Mouse (Mus musculus) right cerebral cortex, postnatal 4 days (tissue): ENCODE results near the gene Lrrk1.

Experiments used
- DNase-seq: peaks from one replicate; pipeline ENCODE4 v3.0.0-alpha.2; 2022

Gene Lrrk1

GRCm38 (mm10) chr7:66384213-66384612 lies 3.9 kb downstream of the Lrrk1 start:
- no peak for DNase-seq

DNA sequence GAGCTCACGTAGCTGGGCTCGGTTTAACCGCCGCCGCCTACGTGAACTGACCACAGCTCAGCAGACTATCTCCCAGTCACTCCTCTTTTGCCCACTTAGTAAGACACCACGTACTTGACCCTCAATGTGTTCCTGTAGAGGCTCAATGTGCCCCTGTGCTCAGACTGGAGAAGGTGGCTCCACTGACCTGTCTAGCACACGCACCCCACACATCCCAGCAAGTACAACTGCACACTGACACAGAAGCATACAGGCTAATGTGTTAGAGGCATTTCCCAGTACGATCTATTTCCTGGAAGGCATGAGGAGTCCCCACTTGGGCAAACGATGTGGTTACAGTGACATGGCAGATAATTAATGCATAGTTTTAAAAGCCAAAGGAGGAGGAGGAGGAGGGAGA lies 11.6 kb downstream of the Lrrk1 start:
- no peak for DNase-seq

GRCm38 (mm10) chr7:66375736-66376135 lies 12.4 kb downstream of the Lrrk1 start:
- DNase-seq: no peak

DNA sequence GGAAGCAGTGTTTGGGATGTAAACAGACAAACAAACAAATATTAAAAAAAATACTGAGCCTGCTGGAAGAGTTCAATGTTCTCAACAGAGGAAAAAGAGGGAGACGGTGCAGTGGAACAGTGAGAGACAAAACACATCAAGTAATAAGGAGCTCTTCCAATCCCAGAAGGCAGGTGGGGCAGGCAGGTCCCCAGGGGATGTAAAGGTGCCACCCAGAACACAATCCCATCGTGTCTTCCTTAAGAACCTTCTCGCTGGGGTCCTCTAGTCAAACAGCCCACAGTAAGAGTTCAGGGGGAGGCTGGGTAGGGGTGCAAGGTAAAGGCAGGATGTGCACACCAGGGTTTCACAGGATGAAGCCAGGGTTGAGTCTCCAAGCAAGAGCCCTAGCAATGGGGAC lies 14.8 kb downstream of the Lrrk1 start:
- DNase-seq: no peak

DNA sequence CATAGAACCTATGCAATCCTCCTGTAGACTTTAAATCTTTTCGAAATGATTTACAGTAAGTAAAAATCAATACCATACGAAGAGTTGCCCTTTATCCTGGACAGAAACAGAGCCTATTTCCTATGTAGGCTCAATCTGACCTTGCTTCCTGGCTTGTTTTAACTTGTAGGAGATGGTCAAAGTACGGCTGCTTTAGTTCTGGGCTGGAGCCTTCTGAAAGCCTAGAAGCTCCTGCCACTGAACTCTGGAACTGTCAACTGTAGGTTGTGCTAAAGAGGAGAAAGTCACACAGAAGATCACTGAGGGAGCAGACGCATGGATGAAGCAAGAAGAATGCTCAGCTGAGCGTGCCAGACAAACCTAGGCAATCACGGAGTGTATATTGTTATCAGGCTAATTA lies 17.2 kb downstream of the Lrrk1 start:
- no peak for DNase-seq

GRCm38 (mm10) chr7:66369934-66370445 lies 18.2 kb downstream of the Lrrk1 start:
- no peak for DNase-seq

- DNase-seq: no peak
Measured at GRCm38 (mm10) chr7:66369071-66369933, 18.8 kb downstream of the Lrrk1 start.

DNA sequence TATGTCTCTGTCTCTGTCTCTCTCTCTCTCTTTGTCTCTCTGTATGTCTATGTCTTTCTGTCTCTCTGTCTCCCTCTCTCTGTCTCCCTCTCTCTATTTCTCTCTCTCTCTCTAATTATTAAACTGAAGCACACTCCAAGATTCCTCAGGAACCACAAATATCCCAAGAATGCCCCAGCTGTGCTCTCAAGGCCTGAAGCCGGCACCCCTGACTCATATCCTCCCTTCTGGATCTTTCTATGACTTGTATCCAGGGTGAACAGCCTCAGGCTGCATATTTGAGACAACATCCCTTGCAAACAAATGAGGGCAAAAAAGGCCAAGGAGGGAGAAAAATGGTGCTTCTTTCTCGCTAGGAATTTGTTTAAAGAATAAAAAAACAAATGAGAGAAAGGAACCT lies 22.2 kb downstream of the Lrrk1 start, which contains the start of gene Gm10974:
Gene Gm10974 (plus strand): TSS at position 2 of the 400 bp plus-strand sequence.
- no peak for DNase-seq

GRCm38 (mm10) chr7:66365411-66365810 lies 22.7 kb downstream of the Lrrk1 start:
- no peak for DNase-seq

DNA sequence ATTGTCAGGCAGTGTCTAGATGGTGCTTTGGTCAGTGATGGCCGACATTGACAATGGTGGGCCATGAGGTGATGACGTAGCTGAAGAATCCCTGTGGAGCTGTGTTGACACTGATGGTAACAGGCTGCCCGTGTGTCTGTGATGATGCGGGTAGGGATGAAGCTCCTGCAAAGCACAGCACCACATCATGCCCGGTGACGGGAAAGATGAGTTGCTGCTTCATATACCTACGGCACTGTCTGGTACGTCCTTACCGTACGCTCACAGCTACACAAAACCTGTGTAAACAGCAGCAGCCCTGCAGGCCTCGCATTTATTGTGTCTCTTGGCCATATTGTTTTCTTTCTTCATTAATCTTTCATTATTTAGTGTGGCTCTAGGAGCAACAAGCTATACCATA lies 23.7 kb downstream of the Lrrk1 start:
- DNase-seq: no peak

GRCm38 (mm10) chr7:66359044-66359443 lies 29.1 kb downstream of the Lrrk1 start:
- no peak for DNase-seq

DNA sequence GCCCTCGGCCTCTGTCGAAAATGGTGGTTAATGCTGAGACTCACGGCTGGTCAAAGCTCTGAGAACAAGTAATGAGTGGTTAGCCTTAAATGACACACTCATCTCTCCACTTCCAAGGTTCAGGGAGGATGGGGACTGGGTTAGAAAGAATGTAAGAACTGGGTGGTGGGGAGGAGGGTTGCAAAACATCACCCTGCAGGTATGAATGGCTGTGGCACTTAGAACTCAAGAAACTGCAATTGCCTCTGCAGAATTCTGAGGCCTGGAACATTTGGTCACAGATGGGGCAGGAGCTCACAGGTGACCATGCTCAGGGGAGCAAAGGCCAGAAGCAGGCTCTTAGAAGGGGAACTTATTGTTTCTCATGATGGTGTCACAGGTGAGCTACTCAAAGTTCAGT lies 29.7 kb downstream of the Lrrk1 start:
- DNase-seq: no peak

- no peak for DNase-seq
Measured at GRCm38 (mm10) chr7:66355791-66356522, 32.2 kb downstream of the Lrrk1 start.

DNA sequence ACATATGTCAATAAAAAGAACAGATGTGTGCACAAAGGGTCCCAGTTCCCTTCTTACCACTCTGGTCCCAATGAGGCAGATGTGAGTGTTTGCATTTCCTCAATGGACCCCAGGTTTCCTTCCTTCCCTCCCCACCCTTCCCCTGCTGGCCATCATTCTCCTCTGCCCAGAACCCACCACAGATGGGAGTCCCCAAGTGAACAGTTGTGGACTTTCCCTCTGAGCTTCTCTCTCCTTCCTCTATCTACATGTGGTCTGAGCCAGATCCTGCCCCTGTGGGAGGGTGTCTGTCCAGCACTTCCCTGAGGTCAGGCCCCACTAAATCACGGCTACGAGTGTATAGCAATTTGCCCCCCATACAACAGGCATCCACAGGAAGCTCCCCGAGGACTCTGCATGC lies 33.2 kb downstream of the Lrrk1 start:
- DNase-seq: no peak

DNA sequence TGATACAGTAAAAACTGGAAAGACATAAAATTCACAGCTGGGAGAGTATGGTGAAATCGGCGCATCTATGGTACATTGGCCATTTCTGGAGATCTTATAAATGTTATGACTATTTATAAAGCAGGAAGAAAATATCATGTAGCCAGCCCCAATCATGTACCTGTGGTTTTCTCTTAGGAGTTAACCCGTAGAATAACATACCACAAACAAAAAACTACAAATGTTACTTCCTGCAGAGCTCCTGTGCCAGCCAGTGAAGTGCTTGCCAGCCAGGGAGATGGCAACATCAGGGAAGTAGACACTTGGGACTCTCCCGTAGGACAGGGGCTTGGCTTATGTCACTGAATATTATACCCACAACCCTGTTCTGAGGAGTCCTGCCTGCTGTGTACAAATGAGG lies 37.1 kb downstream of the Lrrk1 start:
- DNase-seq: no peak

GRCm38 (mm10) chr7:66349670-66350069 lies 38.5 kb downstream of the Lrrk1 start:
- no peak for DNase-seq

DNA sequence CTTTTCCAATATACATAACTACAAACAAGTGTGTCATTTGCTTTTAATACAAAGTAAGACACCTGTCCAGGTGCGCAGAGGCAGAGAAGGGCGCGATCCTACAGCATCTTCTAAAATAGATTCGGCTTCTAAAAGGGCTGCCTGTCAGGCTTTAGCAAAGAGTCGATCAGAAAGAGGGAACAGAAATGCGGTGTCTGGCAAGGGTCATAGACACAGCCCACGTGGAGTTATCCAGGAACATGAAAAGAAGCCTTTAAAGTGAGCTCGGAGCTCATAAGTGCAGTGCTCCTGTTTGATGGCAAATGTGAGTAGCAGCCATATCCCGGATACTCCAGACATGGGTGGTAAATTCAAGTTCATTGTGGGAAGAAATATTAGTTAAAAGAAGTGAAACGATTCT lies 39.6 kb downstream of the Lrrk1 start:
- no peak for DNase-seq

GRCm38 (mm10) chr7:66346959-66347663 lies 41.0 kb downstream of the Lrrk1 start:
- no peak for DNase-seq

DNA sequence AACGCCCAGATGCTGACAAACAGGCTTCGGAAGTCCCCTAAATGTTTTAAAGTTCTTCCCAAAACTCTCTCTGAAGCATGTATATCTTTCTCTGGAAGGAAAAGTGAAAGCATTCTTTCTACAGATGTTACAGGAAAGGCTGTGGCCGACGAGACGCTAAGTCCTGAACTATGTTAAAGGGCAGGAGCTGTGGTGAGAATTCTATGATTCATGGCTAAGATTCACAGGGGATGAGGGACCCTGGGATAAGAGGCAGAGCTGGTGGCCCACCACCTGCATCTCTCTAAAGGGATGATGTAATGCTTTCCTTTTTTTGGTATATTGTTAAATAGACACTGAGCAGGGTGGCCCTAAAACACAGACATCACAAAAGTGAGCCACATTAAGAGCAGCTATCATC lies 44.8 kb downstream of the Lrrk1 start:
- DNase-seq: no peak

DNA sequence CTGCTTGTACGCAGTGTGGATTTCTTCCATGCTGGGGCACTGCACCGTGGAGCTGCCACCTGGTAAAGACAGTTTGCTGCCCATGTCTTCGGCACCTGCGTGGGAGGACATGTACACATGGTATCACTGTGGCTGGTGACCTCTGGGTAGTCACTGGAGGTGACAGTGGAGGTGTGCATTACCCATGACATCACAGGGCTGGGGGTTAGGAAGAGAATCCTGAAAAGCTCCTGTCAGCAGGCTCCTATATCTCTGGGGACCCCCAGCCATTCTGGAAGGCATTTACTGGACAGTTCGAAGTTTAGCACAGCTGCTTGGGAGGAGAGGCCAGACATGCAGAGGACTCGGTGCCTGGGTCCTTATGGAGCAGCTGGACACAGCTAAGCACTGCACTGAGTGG lies 45.3 kb downstream of the Lrrk1 start:
- no peak for DNase-seq

GRCm38 (mm10) chr7:66342323-66342722 lies 45.8 kb downstream of the Lrrk1 start:
- peak; percentile 44 for DNase-seq

- DNase-seq: no peak
Measured at GRCm38 (mm10) chr7:66340044-66340443, 48.1 kb downstream of the Lrrk1 start.

- no peak for DNase-seq
Measured at GRCm38 (mm10) chr7:66339625-66340024, 48.5 kb downstream of the Lrrk1 start.
